Comparison of ENCODE assay signal across 23 mouse cellular contexts in genomic region chr10:20752883-20753282, GRCm38 (mm10). TPM values are rescaled to one million over a fixed set of nuclear protein-coding genes. Genes with fewer than 3 reads are reported as not detected.
A peak's percentile ranks its signal among the peaks of the same experiment; 100 is the strongest.
DNase-seq lines count a peak whose midpoint lies in the region; ATAC-seq and TF ChIP-seq lines count a peak whose summit lies in the region.
"Had no signal": no experiment of that assay in that cellular context is flagged by ENCODE, and none has a peak within 500 bp of the region (broad histone marks: within the 10 kb centered on the region; RNA-seq: fewer than 3 reads in every experiment).

No protein-coding gene starts in this region.

- H3K4me2 ChIP-seq in lung, postnatal 0 days (replicated peaks; ENCODE audit: low read depth, low read length), result no peak overlapping the region
- H3K4me2 ChIP-seq: embryonic facial prominence, embryonic 13.5 days; embryonic facial prominence, embryonic 15.5 days; forebrain, embryonic 12.5 days had no signal

- no peak overlapping the region for H3K27ac ChIP-seq in lung, postnatal 0 days (ENCODE audit: low read length)
- no peak overlapping the region for H3K27ac ChIP-seq in cerebellum, adult 2 months (ENCODE audit: insufficient read depth, low read length)
- H3K27ac ChIP-seq: embryonic facial prominence, embryonic 13.5 days; embryonic facial prominence, embryonic 15.5 days; forebrain, embryonic 10.5 days; forebrain, embryonic 12.5 days had no signal

- no peak for TF ChIP-seq POLR2A in cerebellum, adult 2 months (IDR thresholded peaks at IDR 0.05; ENCODE audit: borderline replicate concordance, insufficient read depth, low read length)

- H3K9ac ChIP-seq in lung, postnatal 0 days (replicated peaks; ENCODE audit: low read depth), result no peak overlapping the region
- H3K9ac ChIP-seq: embryonic facial prominence, embryonic 13.5 days; embryonic facial prominence, embryonic 15.5 days; forebrain, embryonic 12.5 days had no signal

- no peaks in the 10 kb centered on the region for H3K4me1 ChIP-seq in lung, postnatal 0 days (ENCODE audit: insufficient read depth, low read depth, low read length)
- no peaks in the 10 kb centered on the region for H3K4me1 ChIP-seq in cerebellum, adult 2 months (ENCODE audit: control insufficient read depth, insufficient read depth, low read length)
- H3K4me1 ChIP-seq: embryonic facial prominence, embryonic 13.5 days; embryonic facial prominence, embryonic 15.5 days; forebrain, embryonic 10.5 days; forebrain, embryonic 12.5 days had no signal

- no peaks in the 10 kb centered on the region for H3K27me3 ChIP-seq in lung, postnatal 0 days (replicated peaks; ENCODE audit: insufficient read depth, low read length)
- H3K27me3 ChIP-seq in cerebellum, adult 2 months (ENCODE audit: control insufficient read depth, insufficient read depth, low read length), result no peaks in the 10 kb centered on the region
- H3K27me3 ChIP-seq: embryonic facial prominence, embryonic 13.5 days; embryonic facial prominence, embryonic 15.5 days; forebrain, embryonic 12.5 days had no signal

- TF ChIP-seq CTCF in lung, postnatal 0 days (IDR thresholded peaks at IDR 0.05), result no peak
- TF ChIP-seq CTCF in cerebellum, adult 2 months (IDR thresholded peaks at IDR 0.05; ENCODE audit: borderline replicate concordance, insufficient read depth, low read depth, low read length), result no peak

- TF ChIP-seq EP300 in lung, postnatal 0 days (IDR thresholded peaks at IDR 0.05), result no peak

- DNase-seq in lung, postnatal 0 days (ENCODE audit: low spot score), result no peak
- no peak for DNase-seq in cerebellum, adult 2 months
- DNase-seq in layer of hippocampus, postnatal 14 days (ENCODE audit: low spot score in 2 of 2), result no peak
- DNase-seq: adrenal gland, adult 2 months; adrenal gland, postnatal 10 days; adrenal gland, postnatal 25 days; cerebellum, adult 11 months; cerebellum, adult 18-20 months; cerebellum, adult 9-10 months; cerebellum, postnatal 10 days; cerebellum, postnatal 25 days; embryo, embryonic 11 days had no signal

- peak; percentile 73 for ATAC-seq in common myeloid progenitor, adult 5-6 weeks (replicated peaks; ENCODE audit: low read depth, poor library complexity, severe bottlenecking)
- peak; percentile 75 for ATAC-seq in granulocyte monocyte progenitor cell, adult 5-6 weeks (replicated peaks; ENCODE audit: poor library complexity, severe bottlenecking)
- ATAC-seq in megakaryocyte, adult 5-6 weeks (ENCODE audit: poor library complexity, severe bottlenecking), result peak; percentile 41; the same call in 1 of the 2 replicates
- ATAC-seq in lung, postnatal 0 days, result no peak
- ATAC-seq: forebrain, embryonic 14.5 days; forebrain, embryonic 16.5 days had no signal

- H3K36me3 ChIP-seq in lung, postnatal 0 days (ENCODE audit: insufficient read depth, low read length), result no peaks in the 10 kb centered on the region
- H3K36me3 ChIP-seq: embryonic facial prominence, embryonic 13.5 days; embryonic facial prominence, embryonic 15.5 days; forebrain, embryonic 10.5 days; forebrain, embryonic 12.5 days had no signal

- WGBS in lung, postnatal 0 days, result 90% methylated on average over 1 of the region's 1 CpGs
- WGBS in cerebellum, adult 2 months, result 100% methylated on average over 1 of the region's 1 CpGs

- H3K4me3 ChIP-seq in lung, postnatal 0 days (ENCODE audit: low read depth, low read length), result no peak overlapping the region
- no peak overlapping the region for H3K4me3 ChIP-seq in cerebellum, adult 2 months (replicated peaks; ENCODE audit: insufficient read depth, low read depth, low read length)
- H3K4me3 ChIP-seq: embryonic facial prominence, embryonic 13.5 days; embryonic facial prominence, embryonic 15.5 days; erythroblast, embryonic 14.5 days; forebrain, embryonic 10.5 days; forebrain, embryonic 12.5 days had no signal

- no peaks in the 10 kb centered on the region for H3K9me3 ChIP-seq in lung, postnatal 0 days (ENCODE audit: low read length)
- H3K9me3 ChIP-seq: embryonic facial prominence, embryonic 13.5 days; embryonic facial prominence, embryonic 15.5 days; forebrain, embryonic 10.5 days; forebrain, embryonic 12.5 days had no signal

RNA-seq across cellular contexts. Expression of gene Pde7b, which starts 28.0 kb away (rescaled TPM):
- 1.6 TPM in 2 replicates for total RNA-seq in common myeloid progenitor, adult 5-6 weeks (2017)
- total RNA-seq in granulocyte monocyte progenitor cell, adult 5-6 weeks (2014; fragmentation: Nextera tagmentation), result 6.8 and 7.4 TPM in 2 replicates
- 2.7 and 3.8 TPM in 2 replicates for total RNA-seq in granulocyte monocyte progenitor cell, adult 5-6 weeks (2017)
- 5.2 and 7.4 TPM in 2 replicates for total RNA-seq in megakaryocyte, adult 5-6 weeks (2015)
- total RNA-seq in megakaryocyte, adult 5-6 weeks (2017), result 3.8 and 6.7 TPM in 2 replicates
- polyA plus RNA-seq in lung, postnatal 0 days (2015; fragmentation: Nextera tagmentation; extraction: Ambion mirVana), result 5.0 and 5.2 TPM in 2 replicates
- 8.5 and 8.9 TPM in 2 replicates for polyA plus RNA-seq in cerebellum, adult 2 months (2012; rRNA removed)
- total RNA-seq in layer of hippocampus, postnatal 14 days (2021), result 10 to 100 TPM; 14.0 to 18.0 TPM
- total RNA-seq: MEL had no signal
- polyA plus RNA-seq: erythroblast, embryonic 14.5 days had no signal
